Mouse (Mus musculus): ENCODE results near the gene Igdcc3.
A peak's percentile ranks its signal among the peaks of the same experiment; 100 is the strongest.
"Not testable (repeated sequence)": the region's sequence is repeated elsewhere in the genome, so short reads cannot be mapped to it uniquely, and the experiment has no call there.

The Igdcc3 gene

DNA sequence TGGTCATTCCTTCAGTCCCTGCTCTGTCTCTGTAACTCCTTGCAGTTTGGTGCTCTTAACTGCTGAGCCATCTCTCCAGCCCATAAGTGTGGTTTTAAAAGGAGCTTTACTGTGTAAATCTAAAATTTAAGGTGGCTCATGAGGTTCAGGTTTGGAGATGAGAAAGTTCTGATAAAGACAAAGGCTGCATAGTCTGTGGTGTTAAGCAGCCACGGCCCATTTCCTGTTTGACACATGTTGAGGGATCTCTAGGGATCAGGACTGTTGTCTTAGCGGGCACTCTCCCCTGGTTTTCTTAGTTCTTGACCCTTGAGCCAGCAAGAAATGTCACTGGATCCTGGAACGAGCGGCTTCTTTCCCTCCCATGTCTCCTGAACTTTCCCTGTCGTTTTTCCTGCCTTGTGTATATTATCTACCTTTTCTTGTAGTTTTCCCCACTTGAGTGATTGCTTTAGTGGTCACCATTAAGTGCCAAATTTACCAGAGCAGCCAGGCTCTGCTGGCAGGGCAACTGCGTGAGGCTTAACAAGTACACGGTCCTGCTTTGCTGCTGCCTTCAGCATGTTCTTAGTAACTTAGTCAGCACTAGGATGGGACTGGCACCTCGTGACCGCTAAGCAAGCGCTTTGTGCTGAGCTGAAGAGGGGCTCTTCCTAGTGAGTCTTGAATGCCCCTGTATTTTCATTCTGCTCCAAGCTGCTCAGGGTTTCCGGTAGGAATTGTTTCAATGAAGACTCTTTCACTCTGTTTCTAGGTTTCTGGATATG is 64.2 kb downstream of the Igdcc3 start:
- DNase-seq (ENCODE audit: low spot score), result no peak

DNA sequence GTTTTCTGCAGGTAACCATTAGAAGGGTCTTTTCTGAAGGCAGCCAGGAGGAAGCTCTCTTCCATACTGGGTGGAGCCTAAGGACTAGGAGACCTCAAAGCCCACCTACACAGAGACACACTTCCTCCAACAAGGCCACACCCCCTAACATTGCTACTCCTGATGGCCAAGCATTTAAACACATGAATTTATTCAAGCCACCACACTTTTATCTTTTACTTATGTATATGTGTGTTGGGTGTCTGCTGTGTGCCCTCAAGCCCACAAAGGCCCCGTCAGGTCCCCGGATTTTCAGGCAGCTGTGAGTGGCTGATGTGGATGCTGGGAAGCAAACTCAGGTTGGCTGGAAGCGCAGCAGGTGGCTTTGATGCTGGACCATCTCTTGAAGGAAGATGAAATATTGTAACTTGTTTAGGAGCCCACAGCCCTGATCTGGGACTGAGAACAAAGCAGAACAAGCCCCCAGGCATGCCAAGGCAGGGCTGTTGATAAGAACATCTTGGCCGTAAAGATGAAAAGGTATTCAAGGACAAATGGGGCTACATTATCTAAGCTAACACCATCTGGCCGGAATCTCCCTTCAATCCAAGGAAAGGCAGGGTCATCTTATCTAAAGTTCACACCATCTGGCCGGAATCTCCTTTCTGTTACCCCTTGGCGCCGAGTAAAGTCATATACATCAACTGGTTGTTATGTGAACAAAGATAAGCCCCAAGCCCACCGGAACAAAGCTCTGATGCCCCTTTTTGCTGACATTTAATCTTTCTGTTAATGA is 66.2 kb downstream of the Igdcc3 start:
- not testable (repeated sequence) for DNase-seq (ENCODE audit: low spot score)

DNA sequence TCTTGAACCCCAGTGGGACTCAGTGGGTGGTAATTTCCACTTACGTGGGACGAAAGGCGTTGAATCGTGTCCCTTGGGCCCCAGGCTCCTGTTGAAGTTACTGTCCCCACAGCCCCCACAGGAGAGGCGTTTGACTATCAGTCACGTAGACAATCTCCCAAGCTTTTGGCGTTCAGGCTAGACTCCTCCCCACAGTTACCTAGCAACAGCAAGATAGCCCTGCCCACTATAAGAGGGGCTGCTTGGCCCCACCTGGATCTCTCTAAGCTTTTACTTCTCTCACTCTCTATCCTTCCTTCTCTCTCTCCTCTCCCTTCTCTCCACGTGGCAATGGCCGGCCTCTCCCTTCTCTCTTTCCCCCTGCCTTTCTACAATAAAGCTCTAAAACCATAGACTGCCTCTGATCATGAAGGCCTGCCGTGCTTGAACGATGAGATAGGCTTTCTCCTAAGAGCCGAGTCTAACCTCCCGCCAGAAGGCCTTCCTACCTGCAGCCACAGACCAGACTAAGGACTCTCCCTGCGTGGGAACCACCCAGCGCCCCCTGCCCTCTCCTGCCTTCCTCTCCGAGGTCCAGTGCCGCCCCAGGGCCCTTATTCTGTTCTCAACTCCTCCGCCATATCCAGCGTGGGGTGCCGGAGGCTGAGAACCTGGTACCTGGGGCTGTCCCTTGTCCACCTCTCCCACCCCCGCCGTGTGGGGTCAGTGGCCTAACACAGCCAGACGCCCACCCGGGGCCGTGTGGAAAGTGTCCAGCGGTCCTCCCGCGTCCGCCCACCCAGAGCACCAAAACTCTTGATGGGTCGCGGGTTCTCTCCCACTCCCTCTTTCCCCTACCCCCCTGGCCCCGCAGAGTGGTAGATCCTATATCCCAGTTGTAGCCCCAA is 67.5 kb downstream of the Igdcc3 start:
- no peak for DNase-seq (ENCODE audit: low spot score)

DNA sequence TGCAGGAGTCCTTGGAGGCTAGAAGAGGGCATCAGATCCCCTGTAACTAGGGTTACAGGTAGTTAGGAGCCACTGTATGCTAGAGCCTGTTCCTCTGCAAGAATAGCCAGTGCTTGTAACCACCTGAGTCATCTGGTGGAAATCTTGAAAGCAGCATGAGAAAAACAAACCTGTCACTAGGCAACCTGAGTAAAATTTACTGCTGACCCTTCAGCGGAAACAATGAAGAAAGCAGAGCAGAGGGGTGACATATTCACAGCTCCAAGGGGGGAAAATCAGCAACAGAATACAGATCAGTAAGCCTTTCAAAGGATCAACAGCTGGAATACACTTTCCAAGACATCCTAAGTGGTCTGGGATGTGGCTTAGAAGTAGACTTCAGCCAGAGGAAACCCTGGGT is 70.6 kb downstream of the Igdcc3 start:
- no peak for DNase-seq (ENCODE audit: low spot score)

DNA sequence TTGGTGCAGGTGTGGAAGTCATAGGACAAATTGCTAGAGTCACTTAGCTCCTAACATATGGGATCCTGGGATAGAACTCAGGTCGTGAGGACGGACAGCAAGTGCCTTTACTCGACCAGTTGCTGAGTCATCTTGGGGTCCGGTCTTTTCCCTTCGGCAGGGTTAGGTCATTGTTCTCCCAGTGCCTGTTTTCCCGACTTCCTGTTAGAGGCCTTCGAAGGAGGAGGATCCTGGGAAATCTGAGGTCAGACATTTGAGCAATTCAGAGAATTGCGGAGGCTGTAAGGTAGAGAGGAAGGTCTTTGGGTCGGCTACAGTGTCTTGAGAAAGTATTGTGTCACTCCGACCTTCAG is 73.4 kb downstream of the Igdcc3 start:
- DNase-seq (ENCODE audit: low spot score), result no peak

DNA sequence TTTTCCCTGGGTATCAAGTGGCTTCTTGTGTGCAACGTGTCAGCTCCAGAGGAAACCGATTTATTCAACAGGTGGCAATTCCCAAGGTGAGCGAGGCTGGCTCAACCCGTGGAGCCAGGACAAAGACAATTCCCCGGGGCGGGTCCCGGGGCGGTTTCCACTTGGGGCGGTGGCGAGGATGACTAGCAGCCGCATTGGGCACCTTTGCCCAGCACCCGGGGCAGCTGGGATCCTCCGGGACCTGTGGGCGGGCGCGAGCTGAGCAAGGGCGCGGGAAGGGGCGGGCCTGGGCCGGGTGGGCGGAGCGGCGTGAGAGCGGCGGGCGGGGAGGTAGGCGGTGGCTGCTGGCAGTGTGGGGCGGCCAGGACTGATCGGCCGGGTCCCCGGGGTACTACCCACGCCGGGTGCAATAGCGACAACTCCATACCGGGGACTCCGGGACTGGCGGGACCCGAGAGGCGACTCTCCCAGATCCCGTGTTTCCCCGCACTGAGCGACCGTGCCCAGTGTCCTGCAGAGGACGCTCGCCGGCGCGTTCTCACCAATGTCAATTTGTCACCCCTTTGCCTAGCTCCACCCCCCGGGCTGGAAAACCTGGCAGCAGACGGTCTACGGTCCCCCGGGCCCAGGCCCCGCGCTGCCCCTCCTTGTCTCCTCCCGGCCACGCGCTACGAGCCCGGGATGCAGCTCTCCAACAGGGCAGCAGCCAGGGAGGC is 73.9 kb downstream of the Igdcc3 start:
- DNase-seq (ENCODE audit: low spot score), result peak; percentile 85

DNA sequence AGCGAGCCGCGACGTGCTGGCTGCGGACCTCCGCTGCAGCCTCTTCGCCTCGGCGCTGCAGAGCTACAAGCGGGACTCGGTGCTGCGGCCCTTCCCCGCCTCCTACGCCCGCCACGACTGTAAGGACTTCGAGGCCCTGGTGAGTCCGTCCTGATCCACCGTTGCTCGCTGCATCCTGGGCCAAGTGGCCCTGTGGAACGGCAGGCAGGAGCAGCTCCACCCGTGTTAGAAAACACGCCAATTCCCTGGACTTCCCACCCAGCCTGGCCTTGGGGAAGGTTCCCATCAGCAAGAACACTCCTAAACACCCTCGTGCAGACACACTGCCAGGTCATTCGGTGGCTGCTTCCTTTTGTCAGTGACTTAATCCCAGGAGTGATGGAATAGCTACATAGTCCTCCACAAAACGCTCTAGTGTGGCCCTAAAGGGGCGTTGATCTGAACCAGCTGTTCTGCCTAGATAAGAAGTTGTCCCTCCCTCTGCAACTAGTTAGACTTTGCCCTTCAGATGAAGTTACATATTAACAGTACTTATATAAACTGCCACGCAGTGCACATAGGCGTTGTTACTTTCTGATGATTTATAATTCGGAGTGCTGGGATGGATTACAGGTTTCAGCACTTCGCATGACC is 74.6 kb downstream of the Igdcc3 start:
- no peak for DNase-seq (ENCODE audit: low spot score)

DNA sequence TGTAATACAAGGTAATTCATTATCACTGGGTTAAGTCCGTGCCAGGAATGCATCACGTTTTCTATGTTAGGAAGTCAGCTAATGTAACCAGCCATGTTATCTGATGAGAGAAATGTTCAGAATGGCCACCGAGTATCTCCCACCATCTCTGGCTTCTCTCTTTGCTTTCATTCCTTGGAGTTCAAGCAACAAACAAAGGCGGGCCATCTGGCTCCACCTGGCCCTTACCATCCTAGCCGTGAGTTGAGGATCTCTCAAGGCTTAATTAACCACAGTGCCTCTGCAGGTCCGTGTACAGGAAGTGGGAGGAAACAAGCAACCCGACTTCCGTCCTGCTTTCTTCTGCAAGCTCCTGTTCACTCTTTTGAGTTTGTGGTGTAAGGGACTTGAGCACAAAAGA is 76.0 kb downstream of the Igdcc3 start:
- DNase-seq (ENCODE audit: low spot score), result no peak

DNA sequence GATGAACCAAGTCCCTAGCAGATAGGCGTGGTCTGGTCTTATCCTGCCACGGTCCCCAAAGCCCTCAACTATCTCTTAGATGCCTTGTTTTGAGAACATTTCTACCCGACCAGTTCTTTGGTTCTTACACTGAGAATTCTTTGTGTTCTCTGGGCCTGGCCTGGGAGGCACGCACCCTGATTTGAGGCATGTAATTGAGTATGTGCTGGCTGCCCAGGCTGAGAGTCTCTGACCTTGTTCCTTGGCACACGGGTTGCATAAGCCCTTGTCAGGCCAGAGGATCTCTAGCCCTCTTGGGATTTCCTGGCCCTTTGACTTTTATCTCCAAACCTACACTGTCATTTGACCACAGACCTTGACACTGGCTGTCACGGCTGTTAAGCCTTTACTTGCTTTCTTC is 76.7 kb downstream of the Igdcc3 start:
- no peak for DNase-seq (ENCODE audit: low spot score)

DNA sequence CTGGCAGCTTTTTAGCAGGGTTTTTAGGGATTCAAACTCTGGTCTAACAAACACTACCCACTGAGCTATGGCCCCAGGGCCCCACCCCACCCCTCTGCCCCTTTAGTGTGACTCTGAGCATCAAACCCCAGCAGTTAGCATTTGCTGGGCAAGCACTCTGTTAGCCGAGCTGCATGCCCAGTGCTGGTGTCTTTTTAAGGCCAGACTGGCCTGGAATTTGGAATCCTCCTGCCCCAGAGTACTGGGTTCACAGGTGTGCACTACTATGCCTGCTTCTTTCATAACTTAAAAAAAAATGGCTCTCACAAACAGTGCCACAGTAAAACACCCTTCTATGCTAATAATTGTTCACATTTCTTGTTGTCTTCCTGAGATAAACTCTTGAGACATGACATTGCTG is 77.9 kb downstream of the Igdcc3 start:
- no peak for DNase-seq (ENCODE audit: low spot score)

DNA sequence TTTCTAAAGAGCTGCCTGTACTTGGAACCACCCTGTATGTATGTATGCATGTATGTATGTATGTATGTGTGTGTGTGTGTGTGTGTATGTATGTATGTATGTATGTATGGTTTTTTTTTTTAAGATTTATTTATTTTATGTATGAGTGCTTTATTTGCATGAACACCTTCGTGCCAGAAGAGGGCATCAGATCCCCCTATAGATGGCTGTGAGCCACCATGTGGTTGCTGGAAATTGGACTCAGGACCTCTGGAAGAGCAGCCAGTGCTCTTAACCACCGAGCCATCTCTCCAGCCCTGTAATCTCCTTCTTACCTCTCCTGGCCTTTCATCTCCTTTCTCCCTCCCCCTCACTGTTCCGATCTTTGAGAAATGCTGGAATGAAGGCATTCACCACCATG is 79.4 kb downstream of the Igdcc3 start:
- not testable (repeated sequence) for DNase-seq (ENCODE audit: low spot score)

DNA sequence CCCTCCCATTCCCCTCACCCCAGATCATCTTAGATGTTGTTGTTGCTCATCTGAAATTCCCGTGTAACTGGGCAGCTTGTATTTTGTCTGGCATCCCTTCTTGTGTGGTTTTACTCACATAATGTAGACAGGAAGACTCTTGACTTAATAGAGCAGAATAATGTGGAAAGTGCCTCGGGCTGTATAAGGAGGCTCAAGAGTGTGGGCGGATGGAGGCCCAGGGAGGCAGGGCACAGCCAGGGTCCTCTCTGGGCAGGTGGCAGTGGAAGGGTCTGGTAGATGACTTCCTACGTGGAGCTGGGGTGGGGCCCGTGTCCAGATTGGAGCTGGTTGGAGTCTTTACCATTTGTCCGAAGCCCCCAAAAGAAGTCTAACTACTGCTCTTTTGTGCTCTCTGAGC is 82.9 kb downstream of the Igdcc3 start:
- peak; percentile 34 for DNase-seq (ENCODE audit: low spot score)

DNA sequence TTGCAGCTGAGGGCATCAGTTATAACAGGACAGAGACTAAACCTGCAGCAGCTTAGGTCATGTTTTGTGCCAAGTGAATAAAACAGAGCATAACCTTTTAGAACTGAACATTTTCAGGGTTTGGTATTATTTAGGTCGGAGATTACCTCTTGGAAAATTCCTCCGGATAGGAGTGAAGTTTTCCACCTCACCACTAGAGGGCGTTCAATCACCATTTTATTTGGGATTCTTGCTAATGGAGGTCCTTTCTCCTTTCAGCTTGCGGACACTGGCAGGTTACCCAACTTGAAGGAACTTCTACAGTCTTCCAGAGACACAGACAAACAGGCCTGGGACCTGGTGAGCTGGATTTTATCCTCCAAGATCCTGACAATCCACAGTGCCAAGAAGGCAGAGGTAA is 84.8 kb downstream of the Igdcc3 start:
- peak; percentile 71 for DNase-seq (ENCODE audit: low spot score)

DNA sequence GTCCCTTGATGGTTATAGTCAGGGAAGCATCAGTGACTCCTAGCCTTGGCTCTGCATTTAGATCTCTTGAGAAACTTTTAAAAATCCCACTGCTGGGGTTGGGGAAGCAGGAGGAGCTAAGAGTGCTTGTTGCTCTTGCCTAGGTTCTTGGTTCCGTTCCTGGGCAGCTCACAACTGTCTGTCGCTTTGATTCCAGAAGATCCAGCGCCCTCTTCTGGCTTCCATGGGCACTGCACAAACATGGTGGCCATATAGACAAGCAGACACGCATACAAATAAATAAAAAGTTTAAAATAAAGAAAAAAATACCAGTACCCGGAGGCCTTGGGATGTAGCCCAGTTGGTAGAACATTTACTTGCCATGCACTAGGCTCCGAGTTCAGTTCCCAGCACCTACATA is 89.3 kb downstream of the Igdcc3 start:
- no peak for DNase-seq (ENCODE audit: low spot score)

DNA sequence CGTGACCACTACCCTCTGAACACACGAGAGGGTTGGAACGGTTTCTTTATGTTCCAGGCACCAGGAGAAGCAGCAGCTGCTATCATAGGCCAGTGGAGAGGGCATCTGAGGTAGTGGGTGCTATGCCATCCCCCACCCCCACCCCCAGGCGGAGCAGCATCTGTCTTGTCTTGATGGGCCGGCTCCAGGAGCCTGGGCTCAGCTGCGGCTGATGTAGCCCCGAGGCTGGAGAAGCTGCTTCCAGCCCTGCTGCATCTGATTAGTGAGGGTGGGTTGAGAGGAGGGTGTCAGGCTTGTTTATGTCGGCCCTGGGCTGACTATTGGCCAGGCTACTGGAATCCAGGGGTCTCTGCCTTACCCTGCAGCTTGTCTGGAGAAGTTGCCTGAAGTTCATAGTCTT is 90.3 kb downstream of the Igdcc3 start:
- DNase-seq (ENCODE audit: low spot score), result peak; percentile 32

DNA sequence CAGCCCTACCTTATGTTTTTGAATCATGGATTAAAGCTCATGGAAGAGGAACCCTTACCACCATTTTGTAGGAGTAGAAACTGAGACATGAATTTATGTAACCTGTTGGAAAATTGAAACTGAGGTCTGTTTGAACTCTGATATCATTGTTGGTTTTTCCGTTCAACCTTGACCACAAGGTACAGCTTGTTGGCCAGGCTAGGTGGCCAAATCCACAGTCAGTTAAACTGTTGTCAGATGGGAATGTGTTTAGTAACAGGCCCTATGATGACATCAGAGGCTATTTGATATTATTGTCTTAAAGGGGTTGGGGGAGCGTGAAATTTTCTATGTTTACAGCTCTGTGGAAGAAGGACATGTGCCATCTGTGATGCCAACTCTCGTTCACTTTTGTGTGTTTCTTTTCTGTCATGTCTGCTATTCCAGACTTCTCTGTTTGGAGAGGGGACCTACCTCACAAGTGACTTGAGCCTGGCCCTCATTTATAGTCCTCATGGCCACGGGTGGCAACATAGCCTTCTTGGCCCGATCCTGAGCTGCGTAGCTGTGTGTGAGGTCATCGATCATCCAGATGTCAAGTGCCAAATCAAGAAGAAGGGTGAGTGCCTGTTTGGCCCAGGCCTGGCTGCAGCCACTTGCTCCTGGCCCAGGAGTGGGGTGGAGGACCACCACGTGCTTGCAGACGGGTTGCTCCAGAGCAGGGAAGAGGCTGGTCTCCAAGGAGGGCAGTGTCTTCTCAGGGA is 92.4 kb downstream of the Igdcc3 start:
- DNase-seq (ENCODE audit: low spot score), result no peak

DNA sequence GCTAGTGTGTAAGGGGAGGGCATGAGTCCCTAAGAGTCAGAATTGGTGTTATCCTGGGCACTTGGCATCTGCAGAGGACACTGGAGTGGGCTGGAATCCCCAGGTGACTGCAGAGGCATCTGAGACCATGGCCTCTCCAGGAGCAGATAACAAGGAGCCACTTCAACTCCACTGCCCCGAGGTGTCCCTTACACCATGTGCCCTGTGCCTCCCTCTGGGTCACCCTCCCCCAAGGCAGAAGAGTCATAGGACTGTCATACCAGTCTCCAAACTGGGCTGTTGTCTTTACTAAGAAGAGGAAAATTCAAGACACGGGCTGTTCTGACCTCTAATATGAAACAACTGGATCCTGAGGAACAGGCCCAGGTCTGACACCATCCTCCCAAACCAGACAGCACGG is 93.7 kb downstream of the Igdcc3 start:
- no peak for DNase-seq (ENCODE audit: low spot score)
